Mouse (Mus musculus): Measurements from ENCODE around the gene Gstm5.

DNA sequence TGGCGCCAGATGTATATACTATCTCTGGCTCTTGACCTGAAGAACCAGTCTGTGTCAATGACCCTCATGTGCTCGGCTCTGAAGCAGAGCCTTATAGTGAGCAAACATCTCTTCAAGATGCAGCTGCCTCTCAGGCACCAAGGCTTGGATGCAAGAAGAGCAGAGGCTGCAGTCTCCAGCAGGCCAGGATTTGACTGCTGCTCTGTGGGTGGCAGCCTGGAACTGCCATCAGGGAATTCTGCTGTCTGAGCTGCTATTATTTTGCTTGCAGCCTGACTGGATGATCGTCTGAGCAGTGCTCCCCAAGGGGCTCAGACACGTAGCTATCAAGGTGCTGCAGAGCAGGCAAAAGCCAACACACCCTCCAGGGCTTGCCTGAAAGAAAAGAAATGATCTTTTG lies 47.5 kb upstream of the Gstm5 start:
- TF ChIP-seq CTCF (conservative IDR thresholded peaks at IDR 0.05; ENCODE audit: insufficient read depth, insufficient read length, low read depth, low read length) (no peak), POLR2A (IDR thresholded peaks at IDR 0.05; ENCODE audit: low read depth, low read length) (no peak)

Measured in kidney, adult 2 months (tissue).